Mouse (Mus musculus): ENCODE data around the gene Strc. TPM values are rescaled to one million over a fixed set of nuclear protein-coding genes. Genes with fewer than 3 reads are reported as not detected.
"Not testable (repeated sequence)": the region's sequence is repeated elsewhere in the genome, so short reads cannot be mapped to it uniquely, and the experiment has no call there.

Gene Strc
- not detected for total RNA-seq (2021)
- long read RNA-seq, experiment 1 = 0 reads
- long read RNA-seq, experiment 2 = 0 reads

GRCm38 (mm10) chr2:121386961-121387575 is at the start of gene Strc:
Gene Strc, minus strand, starts transcription at chr2:121387168.
- DNase-seq; intact Hi-C loops (cut with DNase I; ENCODE audit: low total_unique reads): not testable (repeated sequence)

- intact Hi-C loops (cut with DNase I; ENCODE audit: low total_unique reads) = no loop called here
- DNase-seq = no peak
These were observed 47.9 kb upstream of the Strc start for GRCm38 (mm10) chr2:121434854-121435253.

GRCm38 (mm10) chr2:121425890-121426289 is 38.9 kb upstream of the Strc start:
- no peak for DNase-seq
- intact Hi-C loops (cut with DNase I; ENCODE audit: low total_unique reads) = no loop called here

GRCm38 (mm10) chr2:121423166-121423565 is 36.2 kb upstream of the Strc start:
- intact Hi-C loops (cut with DNase I; ENCODE audit: low total_unique reads) = no loop called here
- DNase-seq = no peak

- intact Hi-C loops (cut with DNase I; ENCODE audit: low total_unique reads) = no loop called here
These were observed 31.5 kb upstream of the Strc start for GRCm38 (mm10) chr2:121418476-121418875.

GRCm38 (mm10) chr2:121416356-121416755 is 29.4 kb upstream of the Strc start:
- DNase-seq = no peak
- intact Hi-C loops (cut with DNase I; ENCODE audit: low total_unique reads) = no loop called here

More at GRCm38 (mm10) chr2:121418476-121418875, 31.5 kb upstream of the Strc start:
- DNase-seq = no peak

GRCm38 (mm10) chr2:121415591-121415990 is 28.6 kb upstream of the Strc start:
- intact Hi-C loops (cut with DNase I; ENCODE audit: low total_unique reads) = no loop called here

GRCm38 (mm10) chr2:121415103-121415502 is 28.1 kb upstream of the Strc start:
- intact Hi-C loops (cut with DNase I; ENCODE audit: low total_unique reads) = no loop called here

More at GRCm38 (mm10) chr2:121415591-121415990, 28.6 kb upstream of the Strc start:
- DNase-seq = no peak

GRCm38 (mm10) chr2:121414139-121414685 is 27.2 kb upstream of the Strc start:
- no peak for DNase-seq
- intact Hi-C loops (cut with DNase I; ENCODE audit: low total_unique reads) = no loop called here

More at GRCm38 (mm10) chr2:121415103-121415502, 28.1 kb upstream of the Strc start:
- DNase-seq = no peak

- intact Hi-C loops (cut with DNase I; ENCODE audit: low total_unique reads) = no loop called here
- DNase-seq = peak; percentile 99
These were observed 26.5 kb upstream of the Strc start, which contains the start of the genes Pdia3 and Catsper2 for GRCm38 (mm10) chr2:121413387-121414042. Gene Pdia3, plus strand, starts transcription at chr2:121413775. Gene Catsper2, minus strand, starts transcription at chr2:121413792.

- DNase-seq = no peak
- intact Hi-C loops (cut with DNase I; ENCODE audit: low total_unique reads) = no loop called here
These were observed 25.9 kb upstream of the Strc start for GRCm38 (mm10) chr2:121412843-121413386.

GRCm38 (mm10) chr2:121408160-121408559 is 21.2 kb upstream of the Strc start:
- intact Hi-C loops (cut with DNase I; ENCODE audit: low total_unique reads) = no loop called here
- peak; percentile 7 for DNase-seq

GRCm38 (mm10) chr2:121403296-121403695 is 16.3 kb upstream of the Strc start:
- no peak for DNase-seq
- intact Hi-C loops (cut with DNase I; ENCODE audit: low total_unique reads) = no loop called here

GRCm38 (mm10) chr2:121396624-121397023 is 9.7 kb upstream of the Strc start:
- intact Hi-C loops (cut with DNase I; ENCODE audit: low total_unique reads) = no loop called here
- peak; percentile 75 for DNase-seq

- intact Hi-C loops (cut with DNase I; ENCODE audit: low total_unique reads) = no loop called here
- DNase-seq = no peak
These were observed 12.2 kb downstream of the Strc start for GRCm38 (mm10) chr2:121374766-121375165.

GRCm38 (mm10) chr2:121372266-121372665 is 14.7 kb downstream of the Strc start:
- DNase-seq = no peak
- intact Hi-C loops (cut with DNase I; ENCODE audit: low total_unique reads) = no loop called here

- intact Hi-C loops (cut with DNase I; ENCODE audit: low total_unique reads) = no loop called here
- no peak for DNase-seq
These were observed 16.0 kb downstream of the Strc start for GRCm38 (mm10) chr2:121370921-121371320.

GRCm38 (mm10) chr2:121368831-121369230 is 18.1 kb downstream of the Strc start:
- intact Hi-C loops (cut with DNase I; ENCODE audit: low total_unique reads) = no loop called here
- no peak for DNase-seq

GRCm38 (mm10) chr2:121363656-121364055 is 23.3 kb downstream of the Strc start:
- DNase-seq = no peak
- intact Hi-C loops (cut with DNase I; ENCODE audit: low total_unique reads) = no loop called here

GRCm38 (mm10) chr2:121359461-121359860 is 27.5 kb downstream of the Strc start:
- intact Hi-C loops (cut with DNase I; ENCODE audit: low total_unique reads) = no loop called here
- no peak for DNase-seq
